Mouse (Mus musculus): ENCODE measurements at regions not wholly inside any gene's neighbourhood (a gene's known extent, or its start where the extent isn't known, plus 50 kb on each side); places are given as distances from the start of the nearest gene placed in this dataset.

DNA sequence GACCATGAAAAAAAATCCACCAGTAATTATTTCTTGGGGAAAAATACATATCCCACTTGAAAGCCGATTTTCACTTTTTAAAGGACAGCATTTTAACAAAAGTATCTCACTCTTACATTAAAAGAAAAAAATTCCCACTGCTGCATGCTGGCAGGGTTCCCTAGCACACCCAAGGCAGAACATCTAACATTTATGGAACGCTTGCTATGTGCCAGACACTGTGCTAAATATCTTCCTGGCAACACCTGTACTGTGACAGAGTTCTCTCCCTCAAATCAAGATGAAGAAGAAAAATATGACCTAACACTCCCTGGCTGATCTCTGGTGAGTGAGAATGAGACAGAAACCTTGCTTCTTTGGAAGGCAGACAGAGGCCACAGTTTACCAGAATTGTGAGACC, 167.1 kb upstream of the Actbl2 start:
- TF ChIP-seq CTCF (IDR thresholded peaks at IDR 0.05; ENCODE audit: low read depth, low read length) (no peak), TAL1 (conservative IDR thresholded peaks at IDR 0.05; ENCODE audit: low read depth, low read length) (no peak), GATA1 (IDR thresholded peaks at IDR 0.05; ENCODE audit: borderline replicate concordance, low read length) (no peak)

Data from G1E (cell line).